Mouse (Mus musculus): ENCODE measurements around the gene Fuca1. TPM values are rescaled to one million over a fixed set of nuclear protein-coding genes. Genes with fewer than 3 reads are reported as not detected.

Fuca1 gene
- polyA plus RNA-seq, 1 experiment from 2014 or later = 98.7 TPM

- Histone ChIP-seq H3K36me3 (ENCODE audit: insufficient read depth, low read length) (0 out of 2 replicates have a peak, but pooled peaks cover 10% of the 10 kb centered on the region), H3K9me3 (replicated peaks; ENCODE audit: low read length) (no peaks in the 10 kb centered on the region), H3K9ac (ENCODE audit: low read depth, low read length) (no peak overlapping the region), H3K27me3 (ENCODE audit: insufficient read depth, low read length) (no peaks in the 10 kb centered on the region), H3K4me1 (replicated peaks; ENCODE audit: insufficient read depth, low read length) (peaks cover 11% of the 10 kb centered on the region; the same call in 1 of the 2 replicates), H3K4me2 (ENCODE audit: low read length) (no peak overlapping the region), H3K4me3 (replicated peaks; ENCODE audit: low read depth, low read length) (no peak overlapping the region), H3K27ac (no peak overlapping the region)
- no peak for DNase-seq (ENCODE audit: low spot score)
- no peak for TF ChIP-seq CTCF (IDR thresholded peaks at IDR 0.05; ENCODE audit: low read depth)
- ATAC-seq (replicated peaks; ENCODE audit: low FRiP score, low read depth) = no peak
- WGBS = 78% methylated on average over 5 of the region's 5 CpGs
These were observed 64.0 kb downstream of the Fuca1 start for GRCm38 (mm10) chr4:135984556-135984955.

DNA sequence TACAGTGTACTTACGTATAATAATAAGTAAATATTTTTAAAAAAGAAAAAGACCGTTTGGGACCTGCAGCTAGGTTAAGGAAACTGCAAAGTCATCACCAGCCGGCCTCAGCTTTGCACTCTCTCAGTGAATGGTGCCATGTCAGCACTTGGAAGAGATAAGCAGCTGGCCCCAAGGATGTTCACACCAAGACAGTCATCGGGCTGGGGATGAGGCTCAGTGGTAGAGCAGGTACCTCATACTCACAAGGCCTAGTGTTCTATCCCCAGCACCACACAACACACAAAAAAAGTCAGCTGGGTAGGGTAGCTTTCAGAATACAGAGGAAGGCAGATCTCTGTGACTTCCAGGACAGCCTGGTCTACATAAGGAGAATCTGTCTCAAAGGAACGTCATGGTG lies 64.7 kb downstream of the Fuca1 start:
- H3K9ac ChIP-seq (ENCODE audit: low read depth, low read length) = no peak overlapping the region
- WGBS = 86% methylated on average over 5 of the region's 5 CpGs
- H3K4me2 ChIP-seq (ENCODE audit: low read length) = no peak overlapping the region
- H3K27ac ChIP-seq = no peak overlapping the region
- ATAC-seq (replicated peaks; ENCODE audit: low FRiP score, low read depth) (no peak), DNase-seq (ENCODE audit: low spot score) (no peak)
- H3K27me3 ChIP-seq (ENCODE audit: insufficient read depth, low read length) = no peaks in the 10 kb centered on the region
- no peaks in the 10 kb centered on the region for H3K9me3 ChIP-seq (replicated peaks; ENCODE audit: low read length)
- H3K36me3 ChIP-seq (ENCODE audit: insufficient read depth, low read length) = 0 out of 2 replicates have a peak, but pooled peaks cover 10% of the 10 kb centered on the region
- H3K4me1 ChIP-seq (replicated peaks; ENCODE audit: insufficient read depth, low read length) = peaks cover 11% of the 10 kb centered on the region; the same call in 1 of the 2 replicates
- TF ChIP-seq CTCF (IDR thresholded peaks at IDR 0.05; ENCODE audit: low read depth) = no peak
- no peak overlapping the region for H3K4me3 ChIP-seq (replicated peaks; ENCODE audit: low read depth, low read length)

GRCm38 (mm10) chr4:135985769-135986168 lies 65.2 kb downstream of the Fuca1 start:
- peaks cover 11% of the 10 kb centered on the region; the same call in 1 of the 2 replicates for H3K4me1 ChIP-seq (replicated peaks; ENCODE audit: insufficient read depth, low read length)
- no peak overlapping the region for H3K27ac ChIP-seq
- TF ChIP-seq CTCF (IDR thresholded peaks at IDR 0.05; ENCODE audit: low read depth) = no peak
- no peaks in the 10 kb centered on the region for H3K9me3 ChIP-seq (replicated peaks; ENCODE audit: low read length)
- H3K4me3 ChIP-seq (replicated peaks; ENCODE audit: low read depth, low read length) = peak overlapping the region; percentile 89; the same call in 1 of the 2 replicates
- DNase-seq (ENCODE audit: low spot score) (no peak), ATAC-seq (replicated peaks; ENCODE audit: low FRiP score, low read depth) (no peak)
- peak overlapping the region; percentile 90; the same call in 1 of the 2 replicates for H3K9ac ChIP-seq (ENCODE audit: low read depth, low read length)
- H3K27me3 ChIP-seq (ENCODE audit: insufficient read depth, low read length) = no peaks in the 10 kb centered on the region
- 82% methylated on average over 7 of the region's 7 CpGs for WGBS
- 0 out of 2 replicates have a peak, but pooled peaks cover 10% of the 10 kb centered on the region for H3K36me3 ChIP-seq (ENCODE audit: insufficient read depth, low read length)
- H3K4me2 ChIP-seq (ENCODE audit: low read length) = peak overlapping the region; percentile 94

- Histone ChIP-seq H3K4me3 (replicated peaks; ENCODE audit: low read depth, low read length) (peak overlapping the region; percentile 89), H3K9ac (ENCODE audit: low read depth, low read length) (peak overlapping the region; percentile 90), H3K36me3 (ENCODE audit: insufficient read depth, low read length) (0 out of 2 replicates have a peak, but pooled peaks cover 10% of the 10 kb centered on the region), H3K4me1 (replicated peaks; ENCODE audit: insufficient read depth, low read length) (peaks cover 11% of the 10 kb centered on the region; the same call in 1 of the 2 replicates), H3K27me3 (ENCODE audit: insufficient read depth, low read length) (no peaks in the 10 kb centered on the region), H3K9me3 (replicated peaks; ENCODE audit: low read length) (no peaks in the 10 kb centered on the region), H3K4me2 (ENCODE audit: low read length) (peak overlapping the region; percentile 94), H3K27ac (peak overlapping the region; percentile 78)
- ATAC-seq (replicated peaks; ENCODE audit: low FRiP score, low read depth) (no peak), DNase-seq (ENCODE audit: low spot score) (peak; percentile 11)
- TF ChIP-seq CTCF (IDR thresholded peaks at IDR 0.05; ENCODE audit: low read depth) = no peak
- WGBS = 6% methylated on average over 23 of the region's 23 CpGs
These were observed 65.9 kb downstream of the Fuca1 start for GRCm38 (mm10) chr4:135986301-135986942.

- peak within 1 kb of the TSS; percentile 78 for H3K27ac ChIP-seq
- peak within 1 kb of the TSS; percentile 90 for H3K9ac ChIP-seq (ENCODE audit: low read depth, low read length)
- TF ChIP-seq CTCF (IDR thresholded peaks at IDR 0.05; ENCODE audit: low read depth) = peak; percentile 52
- peak within 1 kb of the TSS; percentile 94 for H3K4me2 ChIP-seq (ENCODE audit: low read length)
- H3K27me3 ChIP-seq (ENCODE audit: insufficient read depth, low read length) = no peaks in the 10 kb centered on the region
- no peaks in the 10 kb centered on the region for H3K9me3 ChIP-seq (replicated peaks; ENCODE audit: low read length)
- H3K36me3 ChIP-seq (ENCODE audit: insufficient read depth, low read length) = 0 out of 2 replicates have a peak, but pooled peaks cover 10% of the 10 kb centered on the region
- WGBS = under 1% methylated on average over 78 of the region's 81 CpGs
- H3K4me3 ChIP-seq (replicated peaks; ENCODE audit: low read depth, low read length) = peak within 1 kb of the TSS; percentile 89
- ATAC-seq (replicated peaks; ENCODE audit: low FRiP score, low read depth) (peak; percentile 90), DNase-seq (ENCODE audit: low spot score) (peak; percentile 93)
- peaks cover 11% of the 10 kb centered on the region; the same call in 1 of the 2 replicates for H3K4me1 ChIP-seq (replicated peaks; ENCODE audit: insufficient read depth, low read length)
These were observed 66.6 kb downstream of the Fuca1 start, which contains the start of gene Pithd1 for GRCm38 (mm10) chr4:135986943-135987710. Gene Pithd1, minus strand, starts transcription at chr4:135987264.

- no peak for TF ChIP-seq CTCF (IDR thresholded peaks at IDR 0.05; ENCODE audit: low read depth)
- H3K4me2 ChIP-seq (ENCODE audit: low read length) = peak overlapping the region; percentile 94
- WGBS = 66% methylated on average over 9 of the region's 9 CpGs
- peak overlapping the region; percentile 90; the same call in 1 of the 2 replicates for H3K9ac ChIP-seq (ENCODE audit: low read depth, low read length)
- H3K27ac ChIP-seq = peak overlapping the region; percentile 78; the same call in 1 of the 2 replicates
- H3K4me1 ChIP-seq (replicated peaks; ENCODE audit: insufficient read depth, low read length) = peaks cover 11% of the 10 kb centered on the region; the same call in 1 of the 2 replicates
- peak overlapping the region; percentile 89 for H3K4me3 ChIP-seq (replicated peaks; ENCODE audit: low read depth, low read length)
- ATAC-seq (replicated peaks; ENCODE audit: low FRiP score, low read depth) (no peak), DNase-seq (ENCODE audit: low spot score) (no peak)
- no peaks in the 10 kb centered on the region for H3K9me3 ChIP-seq (replicated peaks; ENCODE audit: low read length)
- H3K27me3 ChIP-seq (ENCODE audit: insufficient read depth, low read length) = no peaks in the 10 kb centered on the region
- H3K36me3 ChIP-seq (ENCODE audit: insufficient read depth, low read length) = 0 out of 2 replicates have a peak, but pooled peaks cover 10% of the 10 kb centered on the region
These were observed 67.2 kb downstream of the Fuca1 start for GRCm38 (mm10) chr4:135987714-135988113.

Other genes with a start within 250 kb of the Fuca1 start
- gene Ifnlr1, start 234.4 kb upstream of the Fuca1 start, polyA plus RNA-seq (2015; fragmentation: Nextera tagmentation; extraction: Ambion mirVana) = 0.83 and 1.3 TPM in 2 replicates
- gene Il22ra1, start 192.6 kb upstream of the Fuca1 start, polyA plus RNA-seq (2015; fragmentation: Nextera tagmentation; extraction: Ambion mirVana) = 0.04 and 0.08 TPM in 2 replicates
- 0.39 and 0.54 TPM in 2 replicates for gene Myom3, start 161.0 kb upstream of the Fuca1 start, polyA plus RNA-seq (2015; fragmentation: Nextera tagmentation; extraction: Ambion mirVana)
- 192 and 194 TPM in 2 replicates for gene Srsf10, start 65.0 kb upstream of the Fuca1 start, polyA plus RNA-seq (2015; fragmentation: Nextera tagmentation; extraction: Ambion mirVana)
- gene Pnrc2, start 46.9 kb upstream of the Fuca1 start, polyA plus RNA-seq (2015; fragmentation: Nextera tagmentation; extraction: Ambion mirVana) = 190 and 194 TPM in 2 replicates
- 0.68 and 0.70 TPM in 2 replicates for gene Cnr2, start 25.3 kb upstream of the Fuca1 start, polyA plus RNA-seq (2015; fragmentation: Nextera tagmentation; extraction: Ambion mirVana)
- gene Hmgcl, start 25.7 kb downstream of the Fuca1 start, polyA plus RNA-seq (2015; fragmentation: Nextera tagmentation; extraction: Ambion mirVana) = 107 and 110 TPM in 2 replicates
- 25.1 and 30.0 TPM in 2 replicates for gene Gale, start 43.0 kb downstream of the Fuca1 start, polyA plus RNA-seq (2015; fragmentation: Nextera tagmentation; extraction: Ambion mirVana)
- 117 and 123 TPM in 2 replicates for gene Lypla2, start 51.9 kb downstream of the Fuca1 start, polyA plus RNA-seq (2015; fragmentation: Nextera tagmentation; extraction: Ambion mirVana)
- 49.0 and 49.8 TPM in 2 replicates for gene Pithd1, start 66.5 kb downstream of the Fuca1 start, polyA plus RNA-seq (2015; fragmentation: Nextera tagmentation; extraction: Ambion mirVana)
- gene Eloa, start 101.0 kb downstream of the Fuca1 start, polyA plus RNA-seq (2015; fragmentation: Nextera tagmentation; extraction: Ambion mirVana) = 29.1 and 30.9 TPM in 2 replicates
- 490 and 535 TPM in 2 replicates for gene Rpl11, start 132.7 kb downstream of the Fuca1 start, polyA plus RNA-seq (2015; fragmentation: Nextera tagmentation; extraction: Ambion mirVana)
- gene Id3, start 222.8 kb downstream of the Fuca1 start, polyA plus RNA-seq (2015; fragmentation: Nextera tagmentation; extraction: Ambion mirVana) = 764 and 829 TPM in 2 replicates